Mouse (Mus musculus) erythroid progenitor cell, adult 5-6 weeks (primary cell): ENCODE data around the gene Lrpap1. TPM values are rescaled to one million over a fixed set of nuclear protein-coding genes. Genes with fewer than 3 reads are reported as not detected.

ENCODE experiments used
- ATAC-seq: replicated peaks from 2 replicates; pipeline ENCODE4 v1.8.0; 2016; ENCODE audit warnings: moderate number of reproducible peaks, mild to moderate bottlenecking, moderate TSS enrichment, inconsistent platforms; ENCODE audit not compliant: poor library complexity, low FRiP score, severe bottlenecking
- total RNA-seq, 2 experiments: library from RNA; stranded (forward) in 1 of 2; stranded (reverse) in 1 of 2; fragments of 150-400 nt in 1 of 2; fragments of 186-747, 209-891 nt in 1 of 2; gene quantifications; 2 replicates each; pipeline versions ENCODE4 v1.2.3 to v1.2.4; 2015 to 2017; ENCODE audit warnings: low replicate concordance in 2 of 2

Gene Lrpap1
- 7.1 and 8.6 TPM in 2 replicates for total RNA-seq (2015; ENCODE audit: low replicate concordance)
- total RNA-seq (2017; ENCODE audit: low replicate concordance), result 13.3 and 17.8 TPM in 2 replicates

- ATAC-seq, result peak; percentile 88
These were observed at the start of gene Lrpap1 for GRCm38 (mm10) chr5:35104960-35105921. Gene Lrpap1, minus strand, starts transcription at chr5:35105766.

GRCm38 (mm10) chr5:35149939-35150338 lies 44.4 kb upstream of the Lrpap1 start:
- no peak for ATAC-seq

- ATAC-seq, result no peak
These were observed 44.0 kb upstream of the Lrpap1 start for GRCm38 (mm10) chr5:35149526-35149925.

- ATAC-seq, result no peak
These were observed 42.6 kb upstream of the Lrpap1 start for GRCm38 (mm10) chr5:35147963-35148767.

GRCm38 (mm10) chr5:35147155-35147962 lies 41.8 kb upstream of the Lrpap1 start:
- no peak for ATAC-seq

- ATAC-seq, result no peak
These were observed 41.2 kb upstream of the Lrpap1 start for GRCm38 (mm10) chr5:35146747-35147146.

- ATAC-seq, result no peak
These were observed 39.1 kb upstream of the Lrpap1 start for GRCm38 (mm10) chr5:35144716-35145115.

- no peak for ATAC-seq
These were observed 38.1 kb upstream of the Lrpap1 start for GRCm38 (mm10) chr5:35143460-35144245.

- ATAC-seq, result no peak
These were observed 37.3 kb upstream of the Lrpap1 start for GRCm38 (mm10) chr5:35142910-35143309.

GRCm38 (mm10) chr5:35141316-35141715 lies 35.8 kb upstream of the Lrpap1 start:
- ATAC-seq, result no peak

GRCm38 (mm10) chr5:35138183-35138611 lies 32.6 kb upstream of the Lrpap1 start:
- ATAC-seq, result no peak

- ATAC-seq, result no peak
These were observed 32.1 kb upstream of the Lrpap1 start for GRCm38 (mm10) chr5:35137510-35138182.

- ATAC-seq, result no peak
These were observed 30.3 kb upstream of the Lrpap1 start for GRCm38 (mm10) chr5:35135903-35136302.

GRCm38 (mm10) chr5:35134286-35134685 lies 28.7 kb upstream of the Lrpap1 start:
- no peak for ATAC-seq

- ATAC-seq, result no peak
These were observed 27.9 kb upstream of the Lrpap1 start for GRCm38 (mm10) chr5:35133468-35133867.

- no peak for ATAC-seq
These were observed 26.9 kb upstream of the Lrpap1 start for GRCm38 (mm10) chr5:35132278-35132980.

GRCm38 (mm10) chr5:35131773-35132172 lies 26.2 kb upstream of the Lrpap1 start:
- ATAC-seq, result peak; percentile 76

- no peak for ATAC-seq
These were observed 25.7 kb upstream of the Lrpap1 start for GRCm38 (mm10) chr5:35131237-35131636.
